Mouse (Mus musculus) cerebellum, postnatal 36 days (tissue): ENCODE data around the gene Creb3l1.

Experiments
- DNase-seq, 2 experiments: peaks; one replicate each; pipeline ENCODE4 v3.0.0; 2021 to 2022; ENCODE audit warnings: mixed read lengths in 2 of 2

Gene Creb3l1

DNA sequence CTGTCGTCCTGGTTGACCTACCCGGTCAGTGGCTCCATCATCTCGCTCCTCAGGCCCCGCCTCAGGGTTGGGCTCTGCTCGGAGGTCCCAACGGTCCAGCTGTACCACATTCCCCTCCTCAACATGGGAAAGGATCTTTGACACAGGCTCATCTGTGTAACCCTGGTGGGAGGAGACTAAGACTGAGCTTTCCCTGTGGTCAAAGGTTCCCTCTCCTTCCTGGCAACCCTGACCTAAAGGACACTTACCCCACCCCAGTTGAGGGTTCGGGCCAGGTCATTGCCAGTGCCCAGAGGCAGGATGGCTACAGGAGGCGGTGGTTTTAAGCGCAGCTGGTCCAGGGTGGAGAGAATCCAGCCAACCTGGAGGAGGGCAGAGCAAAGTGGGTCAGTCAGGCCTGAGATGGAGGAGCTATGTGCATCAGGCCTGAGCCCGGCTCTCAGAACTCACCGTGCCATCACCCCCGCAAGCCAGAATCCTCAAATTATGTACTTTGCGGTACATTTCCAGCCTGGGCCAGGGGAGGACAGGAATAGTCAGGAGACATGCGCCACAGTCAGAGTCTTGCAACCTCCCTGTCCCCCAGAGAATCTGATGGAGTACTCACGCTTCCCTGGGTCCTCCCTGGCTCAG lies 84.9 kb downstream of the Creb3l1 start:
- no peak for DNase-seq

DNA sequence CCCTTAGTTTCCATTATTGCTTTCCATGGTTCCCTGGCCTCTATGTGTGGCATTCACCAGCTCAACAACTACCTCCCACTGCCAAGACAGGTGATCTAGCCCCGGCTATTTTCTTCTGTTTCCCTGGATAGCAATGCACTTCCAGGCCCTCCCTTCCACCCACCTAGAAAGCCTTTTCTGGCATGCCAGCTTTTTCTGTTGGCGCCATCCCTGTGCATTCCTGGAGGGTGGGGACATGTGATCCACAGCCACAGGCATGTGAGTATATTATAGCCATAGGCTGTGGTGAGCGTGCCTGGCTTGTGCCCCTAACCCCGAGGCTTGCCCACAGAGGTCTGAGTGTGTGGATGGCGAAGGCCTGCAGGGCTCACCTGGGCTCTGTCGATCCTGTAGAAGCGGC lies 88.1 kb downstream of the Creb3l1 start:
- DNase-seq = no peak

DNA sequence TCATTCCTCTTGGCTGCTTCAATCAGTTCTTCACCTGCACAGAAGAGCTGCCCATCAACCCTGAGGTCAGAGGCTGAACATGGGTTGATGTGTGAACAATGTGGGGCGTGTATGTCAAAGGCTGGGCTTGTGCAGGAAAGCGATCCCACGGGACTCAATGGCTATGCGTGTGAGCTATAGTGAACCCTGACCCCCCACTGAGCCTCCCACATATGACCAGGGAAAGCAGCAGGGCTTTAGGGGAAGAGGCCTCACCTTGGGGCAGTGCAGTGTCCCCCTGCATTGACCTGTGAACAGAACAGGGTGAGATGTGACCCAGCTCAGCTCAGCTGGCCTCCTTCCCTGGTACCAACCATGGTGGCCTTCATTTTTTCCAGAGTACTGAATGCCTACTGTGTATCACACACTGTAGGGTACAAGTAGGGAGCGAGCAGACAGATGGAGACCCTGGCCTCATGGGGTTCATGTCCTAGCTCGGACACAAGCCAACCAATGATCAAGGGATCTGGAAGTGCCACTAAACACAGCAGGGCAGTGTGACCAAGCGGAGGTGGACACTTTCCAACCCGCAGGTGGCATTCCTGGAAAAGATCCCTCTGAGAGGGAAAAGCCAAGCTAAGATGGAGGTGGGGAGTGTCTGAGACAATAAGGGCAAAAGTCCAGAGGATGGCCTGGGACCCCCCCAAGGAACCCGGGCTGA lies 89.3 kb downstream of the Creb3l1 start:
- DNase-seq = peak; percentile 62 to 67

DNA sequence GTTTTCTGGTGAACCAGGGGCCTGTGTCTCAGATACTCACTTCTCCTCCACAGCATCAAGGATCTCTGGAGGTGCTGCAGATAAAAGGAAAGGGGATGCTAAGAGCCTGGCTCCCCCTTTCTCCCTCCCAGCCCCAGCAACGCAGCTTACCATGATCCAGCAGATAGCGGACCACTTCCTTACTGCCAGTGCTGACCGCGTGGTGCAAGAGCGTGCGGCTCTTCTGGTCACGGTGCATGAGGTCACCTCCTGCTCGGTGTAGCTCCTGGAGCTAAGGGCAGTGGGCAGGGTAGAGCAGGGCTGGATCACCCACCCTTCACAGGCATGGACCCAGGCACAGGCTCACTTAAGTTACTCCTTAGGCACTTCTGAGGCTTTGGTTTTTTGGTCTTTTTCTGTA lies 90.3 kb downstream of the Creb3l1 start:
- no peak for DNase-seq

DNA sequence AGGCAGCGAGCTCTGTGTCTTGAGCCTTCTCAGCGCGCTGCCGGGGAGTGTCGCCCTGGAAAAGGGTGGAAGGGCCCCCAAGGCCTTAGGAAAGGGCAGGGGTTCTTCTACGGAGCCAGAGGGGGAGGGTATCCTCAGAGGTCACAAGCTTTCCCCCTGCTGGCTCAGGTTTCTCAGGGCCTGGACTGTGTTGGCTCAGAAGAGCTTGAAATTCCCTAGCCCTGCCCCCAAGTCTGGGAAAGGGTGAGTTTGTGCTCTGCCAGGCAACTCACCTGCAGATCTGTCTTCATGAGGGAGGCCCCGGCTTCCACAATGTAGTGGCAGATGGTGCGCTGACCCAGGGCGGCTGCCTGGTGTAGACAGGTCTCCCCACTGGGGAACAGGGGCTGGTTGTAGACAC lies 90.8 kb downstream of the Creb3l1 start:
- peak; percentile 75 to 79 for DNase-seq

DNA sequence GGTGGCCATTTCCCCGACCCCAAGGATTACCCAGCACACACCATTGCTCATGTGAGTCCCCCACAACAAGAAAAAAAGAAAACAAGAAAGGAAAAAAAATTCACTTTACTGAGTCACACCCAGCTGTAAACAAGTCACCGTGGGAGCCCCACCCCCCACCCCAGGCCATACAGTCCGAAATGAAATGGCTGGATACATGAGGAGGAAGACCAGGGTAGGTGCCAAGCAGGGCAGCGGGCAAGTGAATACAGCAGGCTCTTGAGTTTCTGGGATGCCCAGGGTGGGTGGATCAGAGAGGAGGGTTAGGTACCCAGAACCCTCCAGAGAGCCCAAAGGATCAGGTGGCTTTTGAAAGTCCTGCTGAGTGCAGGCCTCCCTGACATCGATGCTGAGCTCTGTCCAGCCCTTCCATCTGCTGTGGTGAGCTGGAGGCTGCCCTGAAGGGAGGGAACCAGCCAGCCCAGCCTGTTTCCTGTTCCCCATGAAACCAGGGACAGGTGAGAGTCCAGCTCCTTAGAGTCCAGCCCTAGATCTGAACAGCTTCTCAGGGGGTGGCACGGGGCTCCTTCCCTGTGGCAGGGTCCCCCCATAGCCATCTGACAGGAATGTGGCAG lies 91.5 kb downstream of the Creb3l1 start:
- DNase-seq = peak; percentile 60
